Mouse (Mus musculus) A20 (cell line): ENCODE results near the gene Cdk15.

Experiments
- DNase-seq: peaks from one replicate; pipeline ENCODE4 v3.0.0-alpha.2; 2011; ENCODE audit warnings: low read depth, low spot score

Gene Cdk15

DNA sequence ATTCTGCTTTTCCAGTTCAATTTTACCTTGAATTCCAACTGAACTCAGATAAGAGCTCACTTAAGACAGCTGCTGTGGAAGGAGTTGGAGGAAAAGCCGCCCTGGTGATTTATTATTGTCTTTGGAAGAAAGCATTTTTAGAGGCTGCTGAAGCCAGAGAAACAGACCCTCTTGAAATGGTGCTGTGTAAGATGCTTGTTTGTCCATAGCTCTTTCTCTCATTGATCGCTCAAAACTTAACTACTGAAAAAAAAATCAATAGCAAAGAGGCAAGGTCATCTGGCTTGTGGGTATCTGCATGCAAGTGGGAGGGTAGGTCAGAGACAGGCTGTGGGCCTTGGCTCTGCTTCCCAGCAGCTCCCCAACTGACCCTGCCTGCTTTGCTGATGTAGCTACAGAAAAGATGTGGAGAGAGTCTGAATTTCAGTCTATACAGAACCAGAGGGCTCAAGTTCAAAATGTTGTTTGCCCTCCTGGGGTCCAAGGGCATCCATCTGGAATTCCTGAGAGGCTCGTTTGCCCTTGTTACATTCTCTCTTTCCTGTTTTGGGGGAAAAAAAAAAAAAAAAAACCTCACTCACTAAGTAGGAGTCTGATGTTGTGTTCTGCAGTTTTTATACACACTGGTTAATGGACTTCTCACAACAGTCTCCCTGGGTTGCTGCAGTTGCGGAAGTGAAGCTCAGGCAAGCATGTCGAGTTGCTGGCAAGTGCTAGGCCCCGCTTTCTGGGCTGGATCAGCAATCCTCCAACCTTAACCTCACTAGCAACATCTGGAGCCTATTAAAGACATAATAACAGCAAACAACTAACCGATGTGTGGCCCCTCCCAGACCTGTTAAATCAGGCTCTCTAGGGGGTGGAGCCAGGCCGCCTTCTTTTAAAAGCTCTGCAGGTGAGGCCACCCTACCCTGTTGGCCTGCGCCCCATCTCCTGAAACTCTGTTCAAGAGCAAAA, 65.5 kb downstream of the Cdk15 start:
- no peak for DNase-seq

DNA sequence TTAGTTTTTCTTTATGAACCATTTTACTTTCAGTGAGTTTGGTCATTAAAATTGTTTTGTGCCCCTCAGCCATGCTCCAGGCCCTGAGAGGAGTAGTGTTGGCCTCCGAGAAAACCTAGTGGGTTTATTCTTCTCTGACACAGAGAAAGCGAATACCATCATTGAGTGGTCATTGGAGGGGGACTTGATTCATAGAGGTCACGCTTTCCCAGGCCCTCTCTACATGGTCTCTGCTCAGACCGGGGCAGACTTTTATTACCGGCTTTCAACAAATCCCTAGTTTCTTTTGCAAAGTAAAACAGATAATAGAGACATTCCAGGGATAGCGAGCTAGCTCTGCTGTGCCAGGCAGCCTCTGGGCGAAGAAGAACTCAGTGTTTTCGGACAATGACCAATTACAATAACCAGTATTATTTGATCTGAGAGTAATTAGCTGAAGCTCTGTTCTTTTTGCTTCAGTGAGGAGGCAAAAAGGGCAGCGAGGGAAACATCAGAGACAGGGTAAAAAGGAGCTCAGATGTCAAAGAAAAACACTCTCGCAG, 70.2 kb downstream of the Cdk15 start:
- no peak for DNase-seq

DNA sequence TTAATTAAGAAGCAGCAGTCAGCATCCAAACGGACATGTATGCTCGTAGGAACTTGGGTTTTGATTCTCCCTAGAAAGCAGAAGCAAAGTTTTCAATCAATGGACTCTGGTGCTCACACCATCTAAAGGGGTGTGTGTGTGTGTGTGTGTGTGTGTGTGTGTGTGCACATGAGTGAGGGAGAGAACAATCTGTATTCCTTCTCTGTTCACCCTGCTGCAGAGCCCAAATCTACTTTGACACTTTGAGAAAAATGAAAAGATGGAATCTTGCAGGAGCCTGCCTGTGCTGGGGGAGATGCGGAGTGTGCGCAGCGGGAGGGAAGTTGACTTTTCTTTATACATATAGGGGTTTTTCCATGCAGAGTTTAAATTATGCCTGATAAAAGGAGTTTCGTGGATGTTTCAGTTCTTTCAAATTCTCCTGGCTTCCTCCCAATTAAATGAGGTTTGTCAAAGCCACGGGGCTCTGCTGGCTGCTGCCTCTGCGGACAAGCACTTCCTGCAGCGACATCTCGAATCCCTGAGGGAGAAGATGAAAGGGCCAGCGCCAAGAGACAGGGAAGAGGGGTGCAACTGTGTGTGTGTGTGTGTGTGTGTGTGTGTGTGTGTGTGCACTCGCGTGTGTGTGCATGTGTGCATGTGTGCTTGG, 76.2 kb downstream of the Cdk15 start:
- no peak for DNase-seq

DNA sequence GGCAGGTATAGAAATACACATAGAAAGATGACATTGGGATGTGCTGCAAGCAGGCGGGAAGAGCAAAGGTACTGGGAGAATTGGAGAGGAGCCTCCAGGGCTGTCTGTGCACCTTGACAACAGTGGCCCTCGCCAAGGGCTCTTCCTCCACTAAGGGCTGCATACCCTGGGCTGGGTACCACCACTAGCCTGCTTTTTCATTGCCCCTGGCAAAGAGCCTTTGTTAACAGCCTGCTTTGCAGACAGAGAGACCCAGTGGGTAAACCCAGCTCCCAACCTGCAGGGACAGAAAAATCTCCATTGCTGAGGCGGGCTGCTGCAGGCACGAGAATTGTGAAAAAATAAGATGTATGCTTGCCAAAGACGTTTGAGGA, 76.7 kb downstream of the Cdk15 start:
- no peak for DNase-seq

DNA sequence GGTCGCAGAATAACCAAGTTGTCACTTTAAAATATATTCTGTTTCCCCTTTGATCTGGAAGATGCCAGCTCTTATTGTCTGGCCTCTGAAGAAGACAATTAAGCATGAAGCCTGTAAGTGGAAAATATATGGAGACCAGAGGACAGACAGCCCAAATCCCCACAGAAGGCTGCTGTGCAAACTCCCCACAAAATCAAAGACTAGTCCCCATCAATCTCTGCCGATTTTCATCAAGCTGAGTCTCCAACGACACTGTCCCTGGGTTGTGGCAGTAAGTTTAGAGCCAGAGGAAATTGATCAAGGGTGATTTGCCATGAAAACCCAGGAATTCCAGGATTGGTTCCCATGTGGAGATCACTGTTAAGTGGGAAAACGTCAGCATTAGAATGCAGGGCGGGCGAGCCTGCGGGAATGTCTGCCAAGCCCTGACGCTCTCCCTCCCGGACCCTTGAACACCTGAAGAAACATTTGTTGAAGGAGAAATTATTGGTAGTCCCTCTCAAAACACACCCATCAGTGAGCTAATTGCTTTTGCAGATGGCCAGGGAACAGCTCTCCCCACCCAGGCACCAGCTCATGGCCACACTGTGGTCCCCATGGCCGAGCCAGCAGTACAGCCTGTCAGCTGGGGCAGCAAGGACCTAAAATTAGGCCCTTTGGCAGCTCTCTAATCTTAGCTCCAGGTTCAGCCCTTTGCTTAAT, 77.3 kb downstream of the Cdk15 start:
- no peak for DNase-seq

DNA sequence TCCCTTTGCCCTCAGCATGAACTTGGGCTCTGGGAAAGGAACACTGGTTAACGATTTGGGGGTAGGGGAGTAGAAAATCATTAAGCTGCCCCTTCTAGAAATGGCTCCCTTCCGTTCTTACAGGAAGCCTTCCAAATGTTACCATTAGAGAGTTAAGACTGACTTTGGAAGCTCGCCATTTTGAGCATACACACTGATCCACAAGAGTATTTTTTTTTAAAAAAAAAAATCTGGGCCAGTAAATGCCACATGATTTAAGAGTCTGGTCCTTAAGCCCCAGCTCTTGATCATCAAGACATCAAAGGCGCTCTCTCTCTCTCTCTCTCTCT, 77.8 kb downstream of the Cdk15 start:
- DNase-seq, result no peak

DNA sequence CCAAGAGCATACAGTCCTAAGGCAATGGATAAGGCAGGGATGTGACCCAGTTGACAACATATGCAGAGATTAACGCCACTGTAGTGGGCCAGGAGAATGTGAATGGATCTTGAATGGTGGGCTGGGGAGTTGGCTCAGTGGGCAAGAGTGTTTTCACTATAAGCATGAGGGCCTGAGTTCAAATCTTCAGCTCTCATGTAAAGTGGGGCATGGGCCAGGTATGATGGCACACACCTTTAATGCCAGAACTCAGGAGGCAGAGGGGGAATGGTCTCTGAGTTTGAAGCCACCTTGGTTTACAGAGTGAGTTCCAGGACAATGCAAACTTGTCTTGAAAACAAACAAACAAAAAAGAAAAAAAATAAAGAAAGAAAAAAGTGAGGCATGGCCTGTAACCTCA, 79.5 kb downstream of the Cdk15 start:
- no peak for DNase-seq

DNA sequence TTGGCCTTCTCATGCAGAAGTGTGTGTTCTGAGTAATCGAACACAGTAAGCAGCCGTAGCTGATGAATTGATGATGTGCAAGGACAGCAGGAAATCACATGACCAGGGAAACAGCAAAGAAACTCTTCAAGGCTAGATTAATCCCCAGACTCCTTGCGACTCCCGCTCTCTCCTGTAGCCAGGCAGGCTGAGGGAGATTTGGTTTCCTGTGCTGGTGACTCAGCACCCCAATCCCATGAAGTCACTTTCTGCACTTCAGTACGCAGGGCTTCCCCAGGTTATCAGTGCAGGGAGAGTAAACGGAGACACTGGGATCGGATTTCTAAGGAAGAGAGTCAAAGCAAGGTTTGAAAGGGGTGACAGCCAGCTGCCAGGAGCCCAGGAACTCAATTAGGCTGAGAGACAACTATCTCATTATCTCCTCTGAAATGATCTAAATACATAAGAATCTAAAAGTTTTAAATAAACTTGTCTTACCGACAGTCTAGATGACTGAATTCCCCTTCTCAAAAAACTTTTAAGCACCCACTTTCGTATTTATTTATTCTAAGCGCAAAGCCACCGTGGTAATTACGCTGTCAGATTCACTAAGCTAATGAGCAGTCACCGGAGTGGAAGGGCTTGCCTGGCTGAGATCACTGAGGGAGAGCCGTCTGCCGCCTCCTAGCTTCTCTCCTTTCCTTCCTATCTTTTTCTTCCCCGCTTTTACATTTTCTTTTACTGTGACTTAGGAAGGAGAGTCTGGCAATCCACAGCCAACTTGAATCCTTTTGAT, 84.3 kb downstream of the Cdk15 start:
- DNase-seq, result no peak

DNA sequence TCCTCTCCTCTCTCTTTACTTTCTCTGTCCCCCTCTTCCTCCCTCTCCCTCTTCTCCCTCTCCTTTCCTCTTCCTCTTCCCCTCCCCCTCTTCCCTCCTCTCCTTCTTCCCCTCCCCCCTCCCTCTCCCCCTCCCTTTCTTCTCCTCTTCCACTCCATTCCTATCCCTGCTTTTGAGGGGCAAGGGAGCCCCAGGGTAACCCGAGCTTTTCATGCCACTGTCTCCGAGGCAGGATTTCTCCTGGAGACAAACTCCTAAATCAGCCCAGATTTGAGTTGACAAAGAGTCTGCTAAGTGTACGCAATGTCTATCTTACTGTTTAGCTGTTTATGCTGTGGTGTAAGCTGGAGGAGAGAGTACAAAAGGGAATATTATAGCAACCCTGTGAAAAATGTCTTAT, 85.0 kb downstream of the Cdk15 start:
- DNase-seq, result no peak

DNA sequence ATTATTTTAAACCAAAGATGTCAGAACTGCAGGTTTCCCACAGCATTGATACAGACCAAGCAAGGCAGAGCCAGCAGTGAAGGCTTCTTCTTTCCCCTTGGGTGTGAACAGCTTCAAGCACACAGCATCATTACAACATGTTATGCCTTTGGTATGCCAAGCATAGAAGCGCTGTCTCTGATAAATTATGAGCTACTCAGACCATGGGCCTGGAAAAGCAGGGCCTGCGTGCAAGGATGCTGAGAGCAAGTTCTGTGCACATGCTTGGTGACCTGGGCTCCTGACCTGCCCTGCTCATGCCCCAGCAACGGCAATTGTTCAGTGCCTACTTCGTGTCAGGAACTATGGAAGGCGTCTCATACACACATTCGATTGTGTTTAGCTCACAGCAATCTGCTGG, 85.4 kb downstream of the Cdk15 start:
- no peak for DNase-seq

DNA sequence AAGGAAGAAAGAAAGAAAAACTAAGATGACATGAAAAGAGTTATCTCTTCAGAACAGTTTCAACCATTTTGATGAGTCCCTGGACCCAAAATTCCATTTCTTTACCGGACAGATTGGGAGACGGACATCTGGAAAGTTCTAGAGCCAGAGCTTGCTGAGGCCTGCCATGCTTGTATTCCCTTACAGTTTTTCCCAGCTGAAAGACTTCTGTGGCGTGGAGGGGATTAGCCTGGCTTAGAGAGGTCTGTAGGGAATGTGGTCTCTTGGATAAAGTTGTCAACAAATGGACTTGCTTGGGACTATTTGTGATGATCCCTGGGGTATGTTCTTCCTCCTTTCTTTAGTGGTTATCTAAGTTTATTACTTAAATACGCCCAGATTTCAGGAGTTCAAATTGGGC, 96.0 kb downstream of the Cdk15 start:
- DNase-seq, result no peak

DNA sequence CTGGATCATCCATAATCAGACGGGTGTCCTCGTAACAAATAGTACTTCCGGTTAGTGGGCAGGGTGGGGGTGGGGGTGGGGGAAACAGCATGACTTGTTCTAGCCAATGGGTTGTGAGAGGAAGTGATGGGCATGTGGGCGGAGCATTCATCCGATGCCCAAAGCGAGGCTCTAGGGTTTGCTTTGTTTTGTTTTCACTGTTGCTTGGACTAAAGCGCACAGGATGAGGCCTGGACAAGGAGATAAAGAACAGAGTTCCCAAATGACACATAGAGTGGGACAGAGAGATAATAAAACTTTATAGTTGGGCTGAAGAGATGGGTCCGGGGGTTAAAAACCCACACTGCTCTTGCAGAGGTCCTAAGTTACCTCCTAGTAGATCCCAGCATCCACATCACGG, 98.7 kb downstream of the Cdk15 start:
- DNase-seq, result no peak

DNA sequence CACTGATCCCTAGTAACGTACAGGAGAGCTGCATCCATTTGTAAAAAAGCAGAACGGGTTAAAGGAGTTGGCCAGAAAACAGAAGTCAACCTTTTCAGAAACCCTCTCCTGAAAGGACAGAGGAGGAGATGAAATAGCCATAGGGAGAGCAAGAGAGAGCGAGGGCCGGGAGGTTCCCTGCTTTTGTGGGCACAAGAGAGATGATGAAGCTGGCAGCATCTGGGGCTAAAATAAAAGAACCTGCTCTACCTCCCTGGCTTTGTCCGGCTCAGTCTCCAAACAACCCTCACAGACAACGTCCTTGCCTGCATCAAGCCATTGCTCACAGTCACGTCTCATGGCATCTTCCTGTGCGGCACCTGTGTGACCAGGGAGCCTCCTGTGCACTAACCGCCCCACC, 102.4 kb downstream of the Cdk15 start:
- no peak for DNase-seq

DNA sequence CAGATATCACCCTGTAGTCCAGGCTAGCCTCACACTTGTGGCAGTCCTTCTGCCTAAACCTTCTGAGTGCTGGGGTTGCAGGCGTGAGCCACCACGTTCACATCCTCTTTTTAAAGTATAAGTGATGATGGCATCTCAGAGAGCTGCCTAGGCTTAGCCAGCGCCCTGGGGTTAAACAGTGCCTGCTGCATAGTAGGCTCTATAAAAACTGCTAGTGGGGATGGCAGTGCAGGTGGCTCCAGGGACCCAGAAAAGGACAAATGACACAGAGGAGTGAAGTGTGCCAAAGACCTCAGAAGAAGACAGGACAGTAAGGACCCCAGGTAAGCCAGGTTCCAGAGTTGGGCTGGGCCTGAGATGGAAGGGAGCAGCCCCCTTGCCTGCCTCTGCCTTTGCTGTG, 104.1 kb downstream of the Cdk15 start:
- no peak for DNase-seq

DNA sequence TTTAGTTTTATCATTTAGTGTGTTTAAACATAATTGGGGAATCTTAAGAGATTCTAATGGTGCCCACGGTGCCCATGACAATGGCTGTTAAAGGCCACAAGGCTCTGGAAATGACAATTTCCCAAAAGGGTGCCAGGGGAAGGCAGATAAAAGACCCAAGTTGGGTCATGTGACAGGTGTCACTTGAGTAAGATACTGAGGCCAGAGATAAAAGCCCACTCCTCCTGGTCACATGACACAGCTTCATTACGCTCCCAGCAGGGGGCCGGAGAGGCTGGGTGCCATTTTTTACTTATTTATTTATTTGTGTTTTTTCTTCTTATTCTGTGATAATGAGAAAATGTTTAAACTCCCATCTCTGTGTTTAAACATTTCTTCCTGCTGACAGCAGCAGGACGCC, 104.8 kb downstream of the Cdk15 start:
- DNase-seq, result no peak

DNA sequence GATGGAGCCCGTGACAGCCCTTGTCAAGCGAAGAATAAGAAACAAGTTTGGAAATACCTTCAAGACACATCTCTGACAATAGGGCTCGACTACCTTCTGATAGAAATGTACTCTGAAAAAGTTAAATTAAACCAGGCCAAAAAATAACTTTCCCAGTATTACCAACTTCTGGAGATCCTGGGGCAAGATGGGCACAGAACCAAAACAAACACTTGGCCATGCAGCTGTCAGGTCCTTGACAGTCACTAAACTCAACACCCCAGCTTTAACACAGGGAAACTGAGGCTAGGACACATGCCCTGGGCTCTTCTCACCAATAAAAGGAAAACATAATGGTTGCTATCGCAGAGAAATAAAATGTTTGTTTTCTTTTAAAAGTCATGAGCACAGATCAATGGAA, 105.3 kb downstream of the Cdk15 start:
- no peak for DNase-seq

DNA sequence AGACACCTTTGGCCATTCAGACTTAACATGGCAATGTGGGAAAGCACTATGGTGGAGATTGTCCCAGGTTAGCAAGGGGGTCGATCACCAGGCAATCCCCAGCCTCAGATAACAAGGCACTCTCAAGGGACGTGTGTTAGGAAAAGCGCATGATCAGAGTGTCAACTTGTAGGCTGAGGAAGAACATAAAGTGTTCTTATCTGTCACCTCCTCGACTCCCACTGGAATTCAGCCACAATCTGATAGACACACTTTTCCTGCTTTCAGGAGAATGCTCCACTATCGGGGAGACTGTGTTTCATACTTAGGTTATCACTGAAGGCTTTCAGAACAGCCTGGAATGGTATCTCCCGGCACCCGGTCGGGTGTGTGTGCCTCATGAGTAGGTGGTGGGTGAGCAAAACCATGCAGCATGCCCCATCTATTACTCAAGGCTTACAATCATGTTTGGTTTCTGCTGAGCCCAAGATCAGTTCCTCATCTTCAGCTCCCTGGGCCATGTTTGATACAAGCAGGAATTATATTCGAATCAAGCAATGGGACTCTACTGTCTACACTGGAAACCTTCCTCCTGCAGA, 107.8 kb downstream of the Cdk15 start:
- DNase-seq, result no peak

DNA sequence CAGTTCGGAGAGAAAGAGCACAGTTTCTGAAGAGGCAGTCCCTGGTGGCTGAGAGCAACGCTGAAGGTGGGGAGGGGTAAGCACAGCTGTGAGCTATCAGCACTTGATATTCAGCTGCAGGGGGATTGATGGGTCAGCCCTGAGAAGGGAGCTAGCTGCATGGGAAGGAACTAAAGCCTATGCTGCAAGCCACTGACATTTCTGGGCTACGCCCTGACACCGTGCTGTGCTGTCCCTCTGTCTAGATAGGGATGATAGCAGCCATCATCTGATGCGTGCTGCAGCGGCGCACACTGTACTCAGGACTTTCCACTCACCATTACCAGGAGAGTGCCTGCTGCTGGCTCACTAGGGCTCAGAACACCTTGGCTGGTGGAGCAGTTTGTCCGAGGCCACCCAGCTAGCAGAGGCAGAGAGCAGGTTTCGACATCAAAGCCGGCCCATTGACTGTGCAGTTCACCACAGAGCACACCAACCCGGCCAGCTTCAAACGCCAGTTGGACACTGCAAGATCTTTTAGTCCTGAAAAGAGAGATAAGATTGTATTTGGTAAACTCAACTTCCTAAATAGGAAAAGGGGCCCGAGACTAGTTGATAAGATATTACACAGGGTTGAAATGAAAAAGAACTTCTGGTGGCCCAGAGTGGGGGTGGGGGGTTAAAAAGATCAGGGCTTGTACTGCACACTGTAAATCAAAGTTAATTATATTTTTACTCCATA, 111.4 kb downstream of the Cdk15 start:
- DNase-seq, result no peak

DNA sequence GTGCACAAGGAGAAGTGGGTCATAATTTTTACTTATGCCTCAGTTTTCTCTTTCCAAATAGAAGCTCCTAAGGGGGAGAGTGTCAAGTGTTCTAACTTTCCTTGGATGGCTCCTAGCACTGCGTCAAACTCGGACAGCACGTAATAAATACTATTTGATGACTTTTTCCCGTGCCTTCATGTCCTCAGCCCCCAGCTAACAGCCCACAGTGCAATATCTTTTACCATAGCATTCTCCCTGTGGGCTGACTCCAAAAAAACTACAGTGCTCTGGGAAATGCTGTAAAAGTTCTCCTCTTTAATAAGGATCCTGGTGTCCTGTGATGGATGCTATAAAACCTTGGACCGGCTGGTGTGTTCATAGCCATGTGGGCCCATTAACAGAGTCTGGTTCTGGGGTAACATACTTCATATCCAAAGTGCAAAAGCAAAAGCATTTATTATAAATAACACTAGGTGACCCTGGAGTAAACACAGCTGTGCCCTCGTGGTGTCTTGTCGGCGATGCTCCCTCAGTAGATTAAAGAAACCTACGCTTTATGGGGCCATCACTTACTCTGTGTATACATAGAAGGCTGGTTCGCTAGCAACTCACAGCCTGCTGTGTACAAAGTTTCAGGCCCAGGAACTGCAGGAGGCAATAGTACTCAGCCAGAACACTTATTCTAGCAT, 112.1 kb downstream of the Cdk15 start:
- DNase-seq, result no peak

DNA sequence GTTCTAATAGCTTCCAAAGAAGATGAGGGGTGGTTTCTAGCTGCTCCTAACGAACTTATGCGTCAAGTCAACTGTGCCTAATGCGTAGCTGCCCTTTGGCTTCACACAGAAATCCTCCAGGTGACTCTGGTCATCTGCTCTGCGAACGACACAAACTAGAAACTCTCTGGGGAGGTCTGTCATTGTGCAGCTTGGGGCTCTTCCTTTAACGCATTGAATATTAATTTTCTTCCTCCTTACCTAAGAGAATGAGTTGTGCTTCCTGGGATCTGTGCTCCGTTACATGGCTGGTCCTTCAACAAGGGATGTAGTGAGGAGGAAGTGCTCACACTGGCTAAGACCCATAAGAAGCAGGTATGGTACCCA, 112.6 kb downstream of the Cdk15 start:
- DNase-seq, result no peak
